Mouse (Mus musculus) midbrain, embryonic 11.5 days (tissue): ENCODE data around the gene Wnk2. TPM values are rescaled to one million over a fixed set of nuclear protein-coding genes. Genes with fewer than 3 reads are reported as not detected.
A peak's percentile ranks its signal among the peaks of the same experiment; 100 is the strongest.

Experiments used
- ATAC-seq: fragments of 200-750 bp; cut with Nextera tagmentation; 2 replicates; pipeline ENCODE4 v1.8.0; 2017; ENCODE audit warnings: moderate TSS enrichment, moderate library complexity; ENCODE audit not compliant: low FRiP score
- DNase-seq: peaks from one replicate; pipeline ENCODE4 v3.0.0; 2015; ENCODE audit warnings: low spot score; ENCODE audit errors: missing footprints
- H3K27ac ChIP-seq: fragments of 300-500 bp; sonication (generic); 2 replicates; pipeline ENCODE4 v1.5.1; 2014; ENCODE audit warnings: low read depth, low read length
- H3K27me3 ChIP-seq: fragments of 300-500 bp; sonication (generic); 2 replicates; pipeline ENCODE4 v1.6.1; 2014; ENCODE audit warnings: mild to moderate bottlenecking, low read length, moderate library complexity, mixed read lengths; ENCODE audit not compliant: control insufficient read depth, insufficient read depth
- H3K36me3 ChIP-seq: fragments of 300-500 bp; sonication (generic); 2 replicates; pipeline ENCODE4 v1.6.1; 2014; ENCODE audit warnings: mild to moderate bottlenecking, low read length, moderate library complexity, mixed read lengths; ENCODE audit not compliant: control insufficient read depth, insufficient read depth
- H3K4me1 ChIP-seq: fragments of 300-500 bp; sonication (generic); 2 replicates; pipeline ENCODE4 v1.6.1; 2014; ENCODE audit warnings: low read length; ENCODE audit not compliant: control insufficient read depth, insufficient read depth
- H3K4me2 ChIP-seq: fragments of 300-500 bp; sonication (generic); 2 replicates; pipeline ENCODE4 v1.6.1; 2014; ENCODE audit warnings: mild to moderate bottlenecking, moderate library complexity
- H3K4me3 ChIP-seq: fragments of 300-500 bp; sonication (generic); 2 replicates; pipeline ENCODE4 v1.5.1; 2014; ENCODE audit warnings: low read depth, low read length
- H3K9ac ChIP-seq: fragments of 300-500 bp; sonication (generic); 2 replicates; pipeline ENCODE4 v1.6.1; 2014; ENCODE audit warnings: low read length
- H3K9me3 ChIP-seq: fragments of 300-500 bp; sonication (generic); 2 replicates; pipeline ENCODE4 v1.6.1; 2016; ENCODE audit warnings: low read length; ENCODE audit not compliant: control insufficient read depth
- WGBS: fragments of 180-500 bp; shearing (Covaris S2); extraction: QIAGEN DNeasy Blood & Tissue Kit; methylation state at CpG from one replicate; pipeline ENCODE4 v1.1.7; 2014; 5-methylcytosine and 5-hydroxymethylcytosine counted together
- polyA plus RNA-seq: library from polyadenylated mRNA; unstranded; fragments of >200 nt; fragmentation: Nextera tagmentation; extraction: Ambion mirVana; gene quantifications from 2 replicates; pipeline ENCODE4 v1.2.1, GENCODE M21; 2014

The Wnk2 gene
- polyA plus RNA-seq, 1 experiment from 2014 or later = 7.8 TPM

DNA sequence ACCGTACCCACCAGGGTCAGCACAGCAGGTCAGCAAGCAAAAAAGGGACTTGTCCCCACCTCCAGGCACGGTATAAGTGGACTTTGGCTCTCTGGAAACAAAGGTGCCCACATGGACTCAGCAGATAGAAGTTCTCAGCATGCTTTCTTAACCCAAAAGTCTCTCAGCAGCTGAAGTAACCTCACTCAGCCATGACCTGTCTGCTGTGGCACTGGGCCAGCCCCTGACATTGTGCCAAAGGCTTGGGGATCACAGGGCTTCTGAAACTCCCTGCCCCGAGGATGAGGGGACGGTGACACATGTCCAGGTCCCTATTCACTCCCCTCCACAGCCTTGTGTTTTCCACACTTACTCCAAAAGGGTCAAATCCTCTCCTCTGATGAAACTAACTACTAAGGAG, 14.7 kb downstream of the Wnk2 start:
- Histone ChIP-seq H3K9ac (no peak overlapping the region), H3K4me1 (peaks cover 35% of the 10 kb centered on the region), H3K4me2 (no peak overlapping the region), H3K4me3 (no peak overlapping the region), H3K9me3 (no peaks in the 10 kb centered on the region), H3K27ac (no peak overlapping the region), H3K36me3 (no peaks in the 10 kb centered on the region), H3K27me3 (no peaks in the 10 kb centered on the region)
- DNase-seq = no peak
- ATAC-seq = no peak
- WGBS = 83% methylated on average over 4 of the region's 4 CpGs

- H3K4me3 ChIP-seq = no peak overlapping the region
- no peak overlapping the region for H3K27ac ChIP-seq
- no peaks in the 10 kb centered on the region for H3K27me3 ChIP-seq
- 80% methylated on average over 7 of the region's 7 CpGs for WGBS
- ATAC-seq (no peak), DNase-seq (no peak)
- no peaks in the 10 kb centered on the region for H3K9me3 ChIP-seq
- H3K4me2 ChIP-seq = no peak overlapping the region
- peaks cover 43% of the 10 kb centered on the region for H3K4me1 ChIP-seq
- H3K9ac ChIP-seq = no peak overlapping the region
- no peaks in the 10 kb centered on the region for H3K36me3 ChIP-seq
Measured at GRCm38 (mm10) chr13:49131946-49132687, 15.7 kb downstream of the Wnk2 start.

GRCm38 (mm10) chr13:49131342-49131855, 16.4 kb downstream of the Wnk2 start:
- no peaks in the 10 kb centered on the region for H3K27me3 ChIP-seq
- no peak overlapping the region for H3K4me3 ChIP-seq
- H3K27ac ChIP-seq = no peak overlapping the region
- 75% methylated on average over 4 of the region's 4 CpGs for WGBS
- no peak for DNase-seq
- H3K9ac ChIP-seq = no peak overlapping the region
- no peaks in the 10 kb centered on the region for H3K9me3 ChIP-seq
- H3K4me1 ChIP-seq = peaks cover 46% of the 10 kb centered on the region
- no peaks in the 10 kb centered on the region for H3K36me3 ChIP-seq
- no peak for ATAC-seq
- no peak overlapping the region for H3K4me2 ChIP-seq

DNA sequence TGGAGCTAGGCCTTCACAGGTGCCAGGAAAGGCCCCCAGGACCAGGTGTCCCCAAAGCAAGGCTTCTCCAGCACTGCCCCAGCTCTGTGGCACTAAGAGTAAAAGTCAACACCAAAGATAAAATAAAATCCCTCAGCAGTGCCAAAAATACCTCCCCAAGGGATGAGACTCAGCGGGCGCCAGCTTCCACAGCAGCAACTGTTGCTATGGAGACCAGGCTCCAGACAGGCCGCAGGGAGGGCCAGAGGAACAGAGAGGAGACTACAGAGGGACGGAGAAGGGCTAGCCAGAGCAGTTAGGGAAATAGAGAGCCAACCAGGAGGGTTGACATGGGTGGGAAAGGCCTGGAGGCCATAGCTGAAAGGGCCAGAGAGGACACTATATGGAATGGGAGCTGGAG, 18.0 kb downstream of the Wnk2 start:
- H3K36me3 ChIP-seq = no peaks in the 10 kb centered on the region
- no peak overlapping the region for H3K4me2 ChIP-seq
- DNase-seq (peak; percentile 91), ATAC-seq (peak; percentile 59)
- H3K27me3 ChIP-seq = no peaks in the 10 kb centered on the region
- peak overlapping the region; percentile 20; the same call in 1 of the 2 replicates for H3K27ac ChIP-seq
- H3K4me3 ChIP-seq = no peak overlapping the region
- 6% methylated on average over 4 of the region's 4 CpGs for WGBS
- H3K9me3 ChIP-seq = no peaks in the 10 kb centered on the region
- peaks cover 46% of the 10 kb centered on the region for H3K4me1 ChIP-seq
- peak overlapping the region; percentile 16 for H3K9ac ChIP-seq

- peaks cover 46% of the 10 kb centered on the region for H3K4me1 ChIP-seq
- WGBS = 100% methylated on average over 1 of the region's 1 CpGs
- no peak for DNase-seq
Measured at GRCm38 (mm10) chr13:49129154-49129553, 18.7 kb downstream of the Wnk2 start.

DNA sequence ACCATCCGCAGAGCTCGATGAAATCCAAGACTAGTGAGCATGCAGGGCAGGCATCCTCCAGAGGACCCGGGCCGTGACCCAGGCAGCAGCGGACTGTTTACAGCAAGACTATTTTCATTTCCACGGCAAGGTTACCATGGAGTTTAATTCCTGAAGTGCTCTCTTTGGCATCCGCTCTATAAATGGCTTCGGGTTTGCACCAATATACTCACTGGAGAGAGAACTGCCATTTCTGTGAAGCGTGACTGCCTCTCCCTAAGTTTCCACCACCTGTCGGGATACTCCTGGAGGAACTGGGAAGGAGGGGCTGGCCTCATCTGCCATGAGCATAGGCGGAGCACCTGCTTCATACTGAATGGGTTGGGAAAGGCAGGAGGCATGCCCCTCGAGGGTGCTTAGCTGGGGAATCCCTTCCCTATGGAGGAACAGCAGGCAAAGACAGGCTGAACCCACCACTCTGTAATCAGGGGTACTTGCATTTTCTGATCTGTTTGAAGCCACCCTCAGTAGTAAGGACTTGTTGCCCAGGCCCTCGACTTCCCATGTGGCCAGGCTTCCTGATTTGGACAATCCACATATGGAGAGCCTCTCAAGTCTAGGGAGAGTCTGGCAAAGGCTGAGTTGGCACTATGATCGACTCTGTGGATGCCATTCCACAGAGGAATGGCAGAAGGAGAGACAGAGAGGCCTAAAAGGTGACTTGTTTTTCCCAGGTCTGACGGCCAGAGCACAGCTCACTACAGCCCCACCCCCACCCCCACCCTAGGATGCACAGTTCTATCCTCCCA, 19.8 kb downstream of the Wnk2 start:
- Histone ChIP-seq H3K27me3 (no peaks in the 10 kb centered on the region), H3K9ac (peak overlapping the region; percentile 27), H3K36me3 (no peaks in the 10 kb centered on the region), H3K9me3 (no peaks in the 10 kb centered on the region), H3K4me1 (peaks cover 46% of the 10 kb centered on the region), H3K27ac (peak overlapping the region; percentile 51), H3K4me3 (no peak overlapping the region), H3K4me2 (peak overlapping the region; percentile 23)
- no peak for DNase-seq
- peak; percentile 57 for ATAC-seq
- 22% methylated on average over 15 of the region's 15 CpGs for WGBS

More at GRCm38 (mm10) chr13:49129154-49129553, 18.7 kb downstream of the Wnk2 start:
- H3K36me3 ChIP-seq = no peaks in the 10 kb centered on the region
- no peaks in the 10 kb centered on the region for H3K27me3 ChIP-seq
- no peak for ATAC-seq
- H3K4me3 ChIP-seq = no peak overlapping the region
- H3K4me2 ChIP-seq = no peak overlapping the region
- no peak overlapping the region for H3K9ac ChIP-seq
- H3K9me3 ChIP-seq = no peaks in the 10 kb centered on the region
- H3K27ac ChIP-seq = no peak overlapping the region

GRCm38 (mm10) chr13:49122106-49122505, 25.7 kb downstream of the Wnk2 start:
- H3K4me1 ChIP-seq = peaks cover 3% of the 10 kb centered on the region
- H3K4me2 ChIP-seq = no peak overlapping the region
- H3K4me3 ChIP-seq = no peak overlapping the region
- no peaks in the 10 kb centered on the region for H3K9me3 ChIP-seq
- no peak for DNase-seq
- H3K9ac ChIP-seq = no peak overlapping the region
- WGBS = 89% methylated on average over 4 of the region's 4 CpGs
- no peaks in the 10 kb centered on the region; the same call in 1 of the 2 replicates for H3K36me3 ChIP-seq
- ATAC-seq = no peak
- no peaks in the 10 kb centered on the region for H3K27me3 ChIP-seq
- H3K27ac ChIP-seq = no peak overlapping the region

- H3K4me2 ChIP-seq = no peak overlapping the region
- no peak overlapping the region for H3K27ac ChIP-seq
- H3K9me3 ChIP-seq = no peaks in the 10 kb centered on the region
- no peak for DNase-seq
- no peaks in the 10 kb centered on the region for H3K27me3 ChIP-seq
- ATAC-seq = no peak
- H3K4me3 ChIP-seq = no peak overlapping the region
- H3K4me1 ChIP-seq = no peaks in the 10 kb centered on the region
- H3K36me3 ChIP-seq = no peaks in the 10 kb centered on the region; the same call in 1 of the 2 replicates
- WGBS = 88% methylated on average over 8 of the region's 8 CpGs
- H3K9ac ChIP-seq = no peak overlapping the region
Measured at GRCm38 (mm10) chr13:49117563-49117962, 30.3 kb downstream of the Wnk2 start.

GRCm38 (mm10) chr13:49114921-49115320, 32.9 kb downstream of the Wnk2 start:
- H3K4me3 ChIP-seq = no peak overlapping the region
- H3K36me3 ChIP-seq = no peaks in the 10 kb centered on the region; the same call in 1 of the 2 replicates
- no peak overlapping the region for H3K27ac ChIP-seq
- no peaks in the 10 kb centered on the region for H3K27me3 ChIP-seq
- H3K9ac ChIP-seq = no peak overlapping the region
- H3K4me2 ChIP-seq = no peak overlapping the region
- H3K4me1 ChIP-seq = no peaks in the 10 kb centered on the region
- DNase-seq (no peak), ATAC-seq (no peak)
- 89% methylated on average over 14 of the region's 14 CpGs for WGBS
- no peaks in the 10 kb centered on the region for H3K9me3 ChIP-seq
